Mouse (Mus musculus): ENCODE data around the gene Tmem207.

The Tmem207 gene

DNA sequence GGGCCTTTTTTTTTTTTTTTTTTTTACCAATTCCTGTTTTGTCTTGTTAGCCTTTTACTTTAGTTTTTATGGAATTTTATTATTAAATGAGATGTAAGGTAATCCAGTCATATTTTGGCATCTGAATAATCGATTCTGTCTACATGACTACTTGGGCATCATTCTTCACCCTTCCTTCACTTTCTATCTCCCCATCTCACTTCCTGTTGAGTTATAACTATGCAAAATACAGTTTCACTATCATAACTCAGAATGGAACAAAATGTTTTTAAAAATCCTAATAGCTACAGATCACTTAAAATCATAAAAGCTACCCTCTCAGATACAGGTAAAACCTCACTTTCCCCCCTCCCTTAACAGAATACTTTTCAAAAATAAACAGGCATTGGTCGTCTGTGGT lies 70.4 kb downstream of the Tmem207 start:
- DNase-seq (ENCODE audit: low read depth in 2 of 2, low spot score in 2 of 2): no peak

DNA sequence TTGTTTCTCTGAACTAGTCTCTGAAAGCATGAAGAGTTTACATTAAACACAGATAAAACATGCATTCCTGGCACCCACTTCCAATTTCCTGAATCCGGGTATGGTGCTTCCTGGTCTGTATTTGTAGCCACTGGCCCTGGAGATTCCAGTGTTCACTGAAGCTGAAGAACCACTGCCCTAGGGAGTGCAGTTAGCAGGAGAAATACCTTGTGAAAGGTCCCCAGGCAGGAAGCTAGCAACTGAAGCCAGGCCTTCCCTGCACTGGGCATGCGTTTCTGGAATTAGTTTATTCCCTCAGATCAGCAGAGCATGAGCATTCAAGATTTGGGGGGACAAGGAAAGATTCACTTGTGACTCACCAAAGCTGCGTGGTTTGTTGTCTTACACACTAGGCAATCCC lies 72.4 kb downstream of the Tmem207 start:
- no peak for DNase-seq (ENCODE audit: low read depth in 2 of 2, low spot score in 2 of 2)

Measured in CD8-positive naive resting alpha-beta T cell, adult 2 months (primary cell).